42 mouse cellular contexts compared by ENCODE assay signal in the genomic region with DNA sequence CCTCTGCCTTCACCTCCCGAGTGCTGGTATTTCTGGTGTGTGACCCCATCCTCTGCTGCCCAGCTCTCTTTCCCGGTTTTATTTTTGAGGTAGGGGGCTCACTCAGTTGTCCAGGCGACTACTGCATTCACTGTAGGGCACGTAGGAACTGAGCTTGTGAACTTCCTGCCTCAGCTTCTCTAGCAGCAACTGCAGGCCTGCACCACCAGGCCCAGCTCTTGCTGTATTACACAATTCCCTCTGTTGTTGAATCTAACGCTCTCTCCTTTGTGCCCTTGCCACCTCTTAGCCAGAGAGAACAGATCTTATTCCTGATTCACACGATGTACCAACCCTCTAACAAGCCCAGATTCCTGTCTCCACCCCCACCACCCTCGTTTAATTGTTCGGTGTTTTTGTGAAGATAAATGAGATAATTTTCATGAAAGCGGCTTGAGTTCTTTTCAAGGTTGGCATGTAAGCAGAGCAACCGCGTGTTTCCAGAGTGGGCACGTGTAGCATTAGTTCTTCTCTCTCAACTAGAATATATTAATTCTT. TPM values are rescaled to one million over a fixed set of nuclear protein-coding genes. Genes with fewer than 3 reads are reported as not detected.
A peak's percentile ranks its signal among the peaks of the same experiment; 100 is the strongest.
DNase-seq lines count a peak whose midpoint lies in the region; ATAC-seq and TF ChIP-seq lines count a peak whose summit lies in the region.
"Had no signal": no experiment of that assay in that cellular context is flagged by ENCODE, and none has a peak within 500 bp of the region (broad histone marks: within the 10 kb centered on the region; RNA-seq: fewer than 3 reads in every experiment).

No protein-coding gene starts in this region.

- 84% methylated on average over 12 of the region's 12 CpGs for WGBS in forebrain, embryonic 10.5 days
- 53% methylated on average over 12 of the region's 12 CpGs for WGBS in forebrain, embryonic 13.5 days

- H3K36me3 ChIP-seq in forebrain, embryonic 10.5 days (replicated peaks) = no peaks in the 10 kb centered on the region
- no peaks in the 10 kb centered on the region for H3K36me3 ChIP-seq in forebrain, embryonic 13.5 days (ENCODE audit: poor library complexity, severe bottlenecking)
- H3K36me3 ChIP-seq: embryonic facial prominence, embryonic 10.5 days; embryonic facial prominence, embryonic 15.5 days; hindbrain, embryonic 10.5 days; hindbrain, embryonic 15.5 days; limb, embryonic 15.5 days; midbrain, embryonic 10.5 days; neural tube, embryonic 13.5 days had no signal

- H3K9ac ChIP-seq in forebrain, embryonic 13.5 days = no peak overlapping the region
- H3K9ac ChIP-seq: embryonic facial prominence, embryonic 15.5 days; hindbrain, embryonic 15.5 days; limb, embryonic 15.5 days; liver, embryonic 14.5 days; neural tube, embryonic 13.5 days had no signal

- H3K9me3 ChIP-seq in forebrain, embryonic 10.5 days = no peaks in the 10 kb centered on the region
- no peaks in the 10 kb centered on the region for H3K9me3 ChIP-seq in forebrain, embryonic 13.5 days (replicated peaks)
- H3K9me3 ChIP-seq: embryonic facial prominence, embryonic 10.5 days; embryonic facial prominence, embryonic 15.5 days; hindbrain, embryonic 10.5 days; hindbrain, embryonic 15.5 days; limb, embryonic 15.5 days; midbrain, embryonic 10.5 days; neural tube, embryonic 13.5 days had no signal

- ATAC-seq in forebrain, embryonic 13.5 days = no peak
- ATAC-seq in megakaryocyte progenitor cell, adult 5-6 weeks (replicated peaks; ENCODE audit: poor library complexity) = peak; percentile 71
- ATAC-seq: inflammation-experienced regulatory T-cells, adult 6 months; midbrain, embryonic 16.5 days had no signal

- no peak overlapping the region for H3K4me2 ChIP-seq in forebrain, embryonic 13.5 days
- H3K4me2 ChIP-seq: embryonic facial prominence, embryonic 15.5 days; hindbrain, embryonic 15.5 days; limb, embryonic 15.5 days; neural tube, embryonic 13.5 days had no signal

- H3K27me3 ChIP-seq in forebrain, embryonic 10.5 days (ENCODE audit: poor library complexity, severe bottlenecking) = no peaks in the 10 kb centered on the region
- H3K27me3 ChIP-seq in forebrain, embryonic 13.5 days = no peaks in the 10 kb centered on the region
- H3K27me3 ChIP-seq: CH12.LX; embryonic facial prominence, embryonic 15.5 days; hindbrain, embryonic 15.5 days; limb, embryonic 15.5 days; neural tube, embryonic 13.5 days had no signal

- peak overlapping the region; percentile 30; the same call in 1 of the 2 replicates for H3K27ac ChIP-seq in forebrain, embryonic 10.5 days
- no peak overlapping the region for H3K27ac ChIP-seq in forebrain, embryonic 13.5 days
- H3K27ac ChIP-seq in layer of hippocampus, adult 2 months = peak overlapping the region; percentile 53
- H3K27ac ChIP-seq: embryonic facial prominence, embryonic 10.5 days; embryonic facial prominence, embryonic 15.5 days; hindbrain, embryonic 10.5 days; hindbrain, embryonic 15.5 days; limb, embryonic 15.5 days; liver, embryonic 14.5 days; macrophage; midbrain, embryonic 10.5 days; neural tube, embryonic 13.5 days had no signal

- TF ChIP-seq CTCF in layer of hippocampus, adult 2 months (conservative IDR thresholded peaks at IDR 0.05) = peak; percentile 15; the same call in 1 of the 2 replicates

- H3K4me1 ChIP-seq in forebrain, embryonic 10.5 days = 0 out of 2 replicates have a peak, but pooled peaks cover 4% of the 10 kb centered on the region
- peaks cover 4% of the 10 kb centered on the region; the same call in 1 of the 2 replicates for H3K4me1 ChIP-seq in forebrain, embryonic 13.5 days
- H3K4me1 ChIP-seq: embryonic facial prominence, embryonic 15.5 days; hindbrain, embryonic 10.5 days; hindbrain, embryonic 15.5 days; limb, embryonic 15.5 days; midbrain, embryonic 10.5 days; neural tube, embryonic 13.5 days had no signal

- no peak for DNase-seq in forebrain, embryonic 10.5 days (ENCODE audit: extremely low spot score, low spot score)
- no peak for DNase-seq in layer of hippocampus, adult 2 months (ENCODE audit: low spot score in 2 of 2)
- DNase-seq in layer of hippocampus, adult 9-10 months (ENCODE audit: low spot score) = no peak
- DNase-seq in brain, adult 2 months (ENCODE audit: low read depth, low spot score) = peak; percentile 50
- DNase-seq in liver = no peak
- no peak for DNase-seq in cerebellum, adult 18-20 months
- DNase-seq: adrenal gland, postnatal 14 days; cerebellum, adult 2 months; cerebellum, postnatal 14 days; gastrocnemius, postnatal 36 days; heart, postnatal 14 days; kidney, adult 11 months; kidney, postnatal 25 days; layer of hippocampus, postnatal 36 days; left cerebral cortex, postnatal 4 days; lung, adult 2 months; lung, postnatal 10 days; right cerebral cortex, postnatal 25 days; thymus, adult 2 months; thymus, postnatal 36 days had no signal

- no peak overlapping the region for H3K4me3 ChIP-seq in forebrain, embryonic 10.5 days
- H3K4me3 ChIP-seq in forebrain, embryonic 13.5 days = no peak overlapping the region
- no peak overlapping the region for H3K4me3 ChIP-seq in layer of hippocampus, adult 2 months
- H3K4me3 ChIP-seq: embryonic facial prominence, embryonic 10.5 days; embryonic facial prominence, embryonic 15.5 days; hindbrain, embryonic 10.5 days; hindbrain, embryonic 15.5 days; limb, embryonic 15.5 days; midbrain, embryonic 10.5 days; neural tube, embryonic 13.5 days had no signal

RNA-seq across cellular contexts. Expression of gene Teddm2, which starts 35.9 kb away (rescaled TPM):
- polyA plus RNA-seq in forebrain, embryonic 10.5 days (2016; fragmentation: Nextera tagmentation; extraction: Ambion mirVana) = 0.33 and 0.39 TPM in 2 replicates
- 1.0 and 1.3 TPM in 2 replicates for polyA plus RNA-seq in forebrain, embryonic 13.5 days (2015; fragmentation: Nextera tagmentation; extraction: Ambion mirVana)
- 1 to 10 TPM; 2.2 to 2.4 TPM for total RNA-seq in layer of hippocampus, adult 2 months (2021)
- 0.05 and 0.10 TPM in 2 replicates for total RNA-seq in megakaryocyte progenitor cell, adult 5-6 weeks (2015)
- total RNA-seq in megakaryocyte progenitor cell, adult 5-6 weeks (2017) = 0.24 TPM in 1 of 2 replicates, not detected in the other

RNA-seq across cellular contexts. Expression of gene Glul, which starts 36.2 kb away (rescaled TPM):
- polyA plus RNA-seq in forebrain, embryonic 10.5 days (2016; fragmentation: Nextera tagmentation; extraction: Ambion mirVana) = 129 and 136 TPM in 2 replicates
- polyA plus RNA-seq in forebrain, embryonic 13.5 days (2015; fragmentation: Nextera tagmentation; extraction: Ambion mirVana) = 106 and 121 TPM in 2 replicates
- 1,000 to 10,000 TPM; 1,778 to 1,824 TPM for total RNA-seq in layer of hippocampus, adult 2 months (2021)
- 32.1 and 35.2 TPM in 2 replicates for total RNA-seq in megakaryocyte progenitor cell, adult 5-6 weeks (2015)
- 46.2 and 55.2 TPM in 2 replicates for total RNA-seq in megakaryocyte progenitor cell, adult 5-6 weeks (2017)

RNA-seq across cellular contexts. Expression of gene Teddm1a, which starts 44.4 kb away (rescaled TPM):
- not detected in 2 replicates for polyA plus RNA-seq in forebrain, embryonic 10.5 days (2016; fragmentation: Nextera tagmentation; extraction: Ambion mirVana)
- 0.15 TPM in 1 of 2 replicates, not detected in the other for polyA plus RNA-seq in forebrain, embryonic 13.5 days (2015; fragmentation: Nextera tagmentation; extraction: Ambion mirVana)
- total RNA-seq in layer of hippocampus, adult 2 months (2021) = not detected
- not detected in 2 replicates for total RNA-seq in megakaryocyte progenitor cell, adult 5-6 weeks (2015)
- not detected in 2 replicates for total RNA-seq in megakaryocyte progenitor cell, adult 5-6 weeks (2017)
- total RNA-seq: adrenal gland, postnatal 14 days; CH12.LX; ES-E14; gastrocnemius, adult 18-20 months; gastrocnemius, postnatal 36 days; heart, adult 8-10 months; heart, postnatal 14 days; layer of hippocampus, adult 8-10 months; layer of hippocampus, postnatal 36 days; left cerebral cortex, postnatal 4 days had no signal
- polyA plus RNA-seq: C2C12; cerebellum, adult 2 months; embryonic facial prominence, embryonic 10.5 days; embryonic facial prominence, embryonic 15.5 days; heart, embryonic 14.5 days; hindbrain, embryonic 10.5 days; hindbrain, embryonic 15.5 days; kidney, embryonic 14.5 days; limb, embryonic 15.5 days; liver, embryonic 14.5 days; lung, adult 2 months; macrophage; midbrain, embryonic 10.5 days; midbrain, embryonic 16.5 days; neural tube, embryonic 13.5 days; stomach, embryonic 16.5 days; thymus, adult 2 months had no signal

Comparison
In these comparisons a context has a peak if more than half of its experiments do, and no peak if none do; other contexts are left out.
1. RNA of gene Glul, which starts 36.2 kb away (total RNA-seq): 1,778 to 1,824 TPM in layer of hippocampus, adult 2 months; 32.1 to 55.2 TPM in megakaryocyte progenitor cell, adult 5-6 weeks; every median in the first group is over 10 times any median in the second.